Mouse (Mus musculus): ENCODE measurements around the gene Myh3.
"Not testable (repeated sequence)": the region's sequence is repeated elsewhere in the genome, so short reads cannot be mapped to it uniquely, and the experiment has no call there.

Myh3 gene

DNA sequence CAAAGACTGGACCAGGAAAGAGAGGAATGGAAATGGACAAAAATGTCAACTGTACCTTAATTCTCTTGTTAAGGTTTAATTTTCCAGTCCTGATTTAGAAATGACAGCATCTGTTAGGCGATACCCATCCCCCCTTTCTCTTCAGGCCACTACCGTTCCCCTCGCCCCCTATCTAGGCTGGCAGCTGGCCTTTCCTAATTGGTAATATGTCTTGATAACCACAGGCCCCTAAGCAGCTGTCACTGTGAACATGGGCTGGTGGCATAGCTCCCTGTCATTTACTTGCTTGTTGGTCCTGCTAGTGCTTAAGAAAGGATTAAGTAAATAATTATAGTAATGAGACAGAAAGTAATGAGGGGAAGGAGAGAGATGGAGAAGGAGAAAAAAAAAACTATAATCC is 665 bp upstream of the Myh3 start:
- no peak for DNase-seq (ENCODE audit: low spot score in 2 of 2)

DNA sequence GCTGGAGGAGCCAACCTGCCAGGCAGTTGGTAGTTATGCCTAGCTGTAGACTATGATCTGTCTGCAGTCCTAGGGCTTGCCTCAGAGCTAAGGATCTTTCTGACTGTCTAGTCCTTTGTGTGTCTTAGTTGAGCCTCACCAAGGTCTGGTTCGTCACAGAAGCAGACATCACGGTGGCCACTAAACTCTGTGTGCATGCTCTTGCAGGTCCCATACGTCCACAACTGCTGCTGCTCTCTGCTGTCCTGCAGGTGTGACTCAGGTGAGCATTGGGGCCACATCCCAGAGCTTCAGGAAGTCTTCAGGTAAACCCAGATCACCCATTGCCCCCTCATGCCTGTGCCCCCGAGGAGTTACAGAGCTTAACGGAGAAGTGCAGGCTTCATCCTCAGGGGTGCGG is 788 bp downstream of the Myh3 start:
- no peak for DNase-seq (ENCODE audit: low spot score in 2 of 2)

DNA sequence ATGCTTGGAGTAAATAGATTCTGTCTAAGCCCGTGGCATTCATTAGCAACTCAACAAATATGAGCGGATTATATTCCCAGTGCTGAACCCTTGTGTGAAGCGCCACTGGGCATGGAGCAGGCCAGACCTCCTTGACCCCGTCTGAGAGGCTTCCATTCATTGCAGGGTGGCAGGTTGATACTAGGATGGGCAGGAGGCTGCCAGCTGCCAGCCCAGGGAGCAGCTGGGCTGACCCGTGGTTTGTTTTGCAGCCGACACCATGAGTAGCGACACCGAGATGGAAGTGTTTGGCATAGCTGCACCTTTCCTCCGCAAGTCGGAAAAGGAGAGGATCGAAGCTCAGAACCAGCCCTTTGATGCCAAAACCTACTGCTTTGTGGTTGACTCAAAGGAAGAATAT is 1.6 kb downstream of the Myh3 start:
- DNase-seq (ENCODE audit: low spot score in 2 of 2), result no peak

GRCm38 (mm10) chr11:67080168-67080567 is 2.1 kb downstream of the Myh3 start:
- peak; percentile 16 to 17 for DNase-seq (ENCODE audit: low spot score in 2 of 2)

- DNase-seq (ENCODE audit: low spot score in 2 of 2), result no peak
Measured at GRCm38 (mm10) chr11:67081125-67081649, 3.1 kb downstream of the Myh3 start.

GRCm38 (mm10) chr11:67082188-67082587 is 4.1 kb downstream of the Myh3 start:
- no peak for DNase-seq (ENCODE audit: low spot score in 2 of 2)

DNA sequence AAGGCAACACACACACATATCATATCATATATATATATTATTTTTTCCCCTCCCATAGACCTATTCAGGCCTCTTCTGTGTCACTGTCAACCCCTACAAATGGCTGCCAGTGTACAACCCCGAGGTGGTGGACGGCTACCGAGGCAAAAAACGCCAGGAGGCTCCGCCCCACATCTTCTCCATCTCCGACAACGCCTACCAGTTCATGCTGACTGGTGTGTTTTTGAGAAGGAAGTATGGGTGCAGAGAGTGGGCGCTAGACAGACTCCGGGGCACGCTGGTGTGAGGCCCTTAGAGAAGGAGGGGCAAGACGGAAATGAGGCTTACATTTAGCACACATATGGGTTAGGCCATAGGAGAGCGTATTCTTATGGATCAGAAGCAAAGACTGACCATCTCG is 4.7 kb downstream of the Myh3 start:
- DNase-seq (ENCODE audit: low spot score in 2 of 2), result no peak

DNA sequence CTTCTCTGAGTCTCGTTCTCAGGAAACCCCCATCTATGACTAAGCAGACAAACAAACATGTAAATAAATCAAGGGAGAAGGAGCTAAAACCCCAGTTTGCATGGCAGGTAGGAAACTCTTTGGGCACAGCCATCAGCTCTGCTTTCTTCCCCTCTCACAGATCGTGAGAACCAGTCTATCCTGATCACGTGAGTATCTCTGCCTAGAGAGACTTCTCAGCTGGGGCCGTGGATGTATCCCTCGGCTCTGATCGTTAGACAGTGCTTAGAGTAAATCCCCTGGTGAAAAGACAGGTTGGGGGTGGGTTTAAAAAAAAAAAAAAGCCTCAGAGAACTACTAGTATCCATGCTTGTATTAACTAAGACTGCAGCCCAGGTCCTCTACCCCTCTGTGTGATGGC is 5.1 kb downstream of the Myh3 start:
- DNase-seq (ENCODE audit: low spot score in 2 of 2), result no peak

DNA sequence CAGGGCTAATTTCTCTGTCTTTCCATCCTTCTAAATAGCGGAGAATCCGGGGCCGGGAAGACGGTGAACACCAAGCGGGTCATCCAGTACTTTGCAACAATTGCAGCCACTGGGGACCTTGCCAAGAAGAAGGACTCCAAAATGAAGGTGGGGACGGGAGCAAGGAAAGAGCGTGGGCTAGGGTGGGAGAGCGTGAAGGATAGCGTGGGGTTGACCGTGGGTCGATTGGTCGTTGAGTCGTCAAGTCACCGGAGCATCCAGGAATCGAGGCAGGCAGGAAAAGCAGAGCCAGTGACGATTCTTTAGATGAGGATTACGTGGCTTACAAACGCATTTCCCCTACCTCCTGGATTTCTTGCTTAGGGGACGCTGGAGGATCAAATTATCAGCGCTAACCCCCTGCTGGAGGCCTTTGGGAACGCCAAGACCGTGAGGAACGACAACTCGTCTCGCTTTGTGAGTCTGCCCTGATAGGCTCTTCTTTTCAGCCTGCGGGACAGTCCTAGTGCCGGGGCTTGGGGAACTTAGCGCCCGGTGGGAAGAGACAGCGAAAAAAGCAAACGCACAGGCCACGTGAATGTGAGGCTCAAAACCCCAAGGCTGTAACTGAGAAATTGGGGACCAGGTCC is 5.7 kb downstream of the Myh3 start:
- DNase-seq (ENCODE audit: low spot score in 2 of 2), result no peak

DNA sequence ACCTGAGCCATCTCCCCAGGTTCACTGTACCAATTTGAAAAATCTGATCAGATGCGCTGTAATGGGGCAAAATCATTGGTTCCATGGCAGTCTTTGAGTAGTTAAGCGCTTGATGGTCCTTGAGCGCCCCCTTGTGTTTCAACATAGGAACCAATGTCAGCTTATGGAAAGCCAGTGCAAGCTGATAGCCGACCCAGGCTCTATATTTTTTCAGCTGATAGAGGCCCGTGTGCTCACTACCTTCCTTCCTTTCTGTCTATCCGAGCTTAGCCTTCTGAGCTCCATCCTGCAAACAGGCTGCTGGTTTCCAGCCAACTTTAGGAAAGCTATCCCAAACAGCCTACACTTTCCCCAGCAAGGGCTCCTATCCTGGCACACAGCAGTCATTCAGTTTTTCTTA is 7.4 kb downstream of the Myh3 start:
- DNase-seq (ENCODE audit: low spot score in 2 of 2), result peak; percentile 44 to 63

GRCm38 (mm10) chr11:67086467-67087164 is 8.5 kb downstream of the Myh3 start:
- no peak for DNase-seq (ENCODE audit: low spot score in 2 of 2)

DNA sequence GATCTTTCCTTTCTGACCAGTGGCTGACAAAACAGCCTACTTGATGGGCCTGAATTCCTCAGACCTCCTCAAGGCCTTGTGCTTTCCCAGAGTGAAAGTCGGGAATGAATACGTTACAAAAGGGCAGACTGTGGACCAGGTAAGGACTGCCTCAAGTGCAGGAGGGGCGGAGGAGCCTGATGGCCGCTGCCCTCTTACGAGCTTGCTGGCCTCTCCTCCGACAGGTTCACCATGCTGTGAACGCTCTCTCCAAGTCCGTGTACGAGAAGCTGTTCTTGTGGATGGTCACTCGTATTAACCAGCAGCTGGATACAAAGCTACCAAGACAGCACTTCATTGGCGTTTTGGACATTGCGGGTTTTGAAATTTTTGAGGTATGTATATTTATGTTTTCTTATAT is 9.1 kb downstream of the Myh3 start:
- no peak for DNase-seq (ENCODE audit: low spot score in 2 of 2)

DNA sequence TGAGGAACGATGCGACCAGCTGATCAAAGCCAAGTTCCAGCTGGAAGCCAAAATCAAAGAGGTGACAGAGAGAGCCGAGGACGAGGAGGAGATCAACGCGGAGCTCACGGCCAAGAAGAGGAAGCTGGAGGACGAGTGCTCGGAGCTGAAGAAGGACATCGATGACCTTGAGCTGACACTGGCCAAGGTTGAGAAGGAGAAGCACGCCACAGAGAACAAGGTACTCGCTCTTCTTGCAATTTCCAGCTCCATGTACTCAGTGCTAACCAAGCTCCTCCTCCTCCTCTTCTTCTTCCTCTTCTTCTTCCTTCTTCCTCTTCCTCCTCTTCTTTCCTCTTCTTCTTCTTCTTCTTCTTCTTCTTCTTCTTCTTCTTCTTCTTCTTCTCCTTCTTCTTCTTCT is 14.3 kb downstream of the Myh3 start:
- DNase-seq (ENCODE audit: low spot score in 2 of 2), result not testable (repeated sequence)

DNA sequence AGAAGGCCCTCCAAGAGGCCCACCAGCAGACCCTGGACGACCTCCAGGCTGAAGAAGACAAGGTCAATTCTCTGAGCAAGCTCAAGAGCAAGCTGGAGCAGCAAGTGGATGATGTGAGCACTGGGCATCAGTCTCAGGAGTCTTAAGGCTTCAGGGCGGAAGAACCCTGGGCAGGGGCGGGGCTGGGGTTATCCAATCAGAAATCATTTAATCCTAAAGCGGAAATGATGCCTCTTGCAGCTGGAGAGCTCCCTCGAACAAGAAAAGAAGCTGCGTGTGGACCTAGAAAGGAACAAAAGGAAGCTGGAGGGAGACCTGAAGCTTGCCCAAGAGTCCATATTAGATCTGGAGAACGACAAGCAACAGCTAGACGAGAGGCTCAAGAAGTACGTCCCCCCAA is 15.1 kb downstream of the Myh3 start:
- no peak for DNase-seq (ENCODE audit: low spot score in 2 of 2)

DNA sequence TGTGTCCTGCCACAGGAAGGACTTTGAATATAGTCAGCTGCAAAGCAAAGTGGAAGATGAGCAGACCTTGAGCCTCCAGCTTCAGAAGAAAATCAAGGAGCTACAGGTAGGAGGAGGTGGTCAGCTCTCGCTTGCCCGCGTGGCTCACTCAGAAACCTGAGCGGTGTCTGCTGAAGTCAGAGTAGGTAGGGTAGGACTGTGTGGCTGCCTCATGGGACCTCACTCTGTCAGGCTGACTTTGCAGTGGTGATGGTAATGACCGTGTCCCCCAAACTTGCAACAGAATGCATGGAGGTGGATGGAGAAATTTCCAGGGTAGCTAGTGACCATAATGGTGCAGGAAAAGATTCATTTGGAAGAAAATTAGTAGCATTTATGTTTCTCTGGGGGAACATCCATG is 15.6 kb downstream of the Myh3 start:
- DNase-seq (ENCODE audit: low spot score in 2 of 2), result no peak

DNA sequence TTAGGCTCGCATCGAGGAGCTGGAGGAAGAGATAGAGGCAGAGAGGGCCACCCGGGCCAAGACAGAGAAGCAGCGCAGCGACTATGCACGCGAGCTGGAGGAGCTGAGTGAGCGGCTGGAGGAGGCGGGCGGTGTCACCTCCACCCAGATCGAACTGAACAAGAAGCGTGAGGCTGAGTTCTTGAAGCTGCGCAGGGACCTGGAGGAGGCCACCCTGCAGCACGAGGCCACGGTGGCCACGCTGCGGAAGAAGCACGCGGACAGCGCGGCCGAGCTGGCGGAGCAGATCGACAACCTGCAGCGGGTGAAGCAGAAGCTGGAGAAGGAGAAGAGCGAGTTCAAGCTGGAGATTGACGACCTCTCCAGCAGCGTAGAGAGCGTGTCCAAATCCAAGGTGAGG is 16.4 kb downstream of the Myh3 start:
- no peak for DNase-seq (ENCODE audit: low spot score in 2 of 2)

DNA sequence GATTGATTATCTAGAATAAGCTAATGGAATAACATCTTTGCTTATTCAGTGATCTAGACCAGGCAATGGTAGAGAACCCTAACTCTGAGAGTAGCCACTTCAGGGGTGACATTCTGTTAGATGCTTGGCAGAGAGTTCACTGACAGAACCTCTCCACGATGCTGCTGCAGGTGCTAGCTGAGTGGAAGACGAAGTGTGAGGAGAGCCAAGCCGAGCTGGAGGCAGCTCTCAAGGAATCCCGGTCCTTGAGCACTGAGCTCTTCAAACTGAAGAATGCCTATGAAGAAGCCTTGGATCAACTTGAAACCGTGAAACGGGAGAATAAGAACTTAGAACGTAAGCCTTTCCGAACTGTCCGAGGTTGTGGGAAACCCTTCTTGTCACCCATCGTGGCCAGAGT is 19.6 kb downstream of the Myh3 start:
- no peak for DNase-seq (ENCODE audit: low spot score in 2 of 2)

- no peak for DNase-seq (ENCODE audit: low spot score in 2 of 2)
Measured at GRCm38 (mm10) chr11:67098427-67098826, 20.3 kb downstream of the Myh3 start.

DNA sequence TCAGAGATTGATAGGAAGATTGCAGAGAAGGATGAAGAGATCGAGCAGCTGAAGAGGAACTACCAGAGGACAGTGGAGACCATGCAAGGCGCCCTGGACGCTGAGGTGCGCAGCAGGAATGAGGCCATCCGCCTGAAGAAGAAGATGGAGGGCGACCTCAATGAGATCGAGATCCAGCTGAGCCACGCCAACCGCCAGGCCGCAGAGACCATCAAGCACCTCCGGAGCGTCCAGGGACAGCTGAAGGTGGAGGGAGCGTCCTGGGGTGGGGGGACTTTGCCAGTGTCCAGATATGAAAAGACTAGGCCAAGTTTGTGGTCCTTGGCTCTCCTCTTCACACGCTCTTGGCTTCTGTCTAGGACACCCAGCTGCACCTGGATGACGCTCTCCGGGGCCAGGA is 21.1 kb downstream of the Myh3 start:
- no peak for DNase-seq (ENCODE audit: low spot score in 2 of 2)

DNA sequence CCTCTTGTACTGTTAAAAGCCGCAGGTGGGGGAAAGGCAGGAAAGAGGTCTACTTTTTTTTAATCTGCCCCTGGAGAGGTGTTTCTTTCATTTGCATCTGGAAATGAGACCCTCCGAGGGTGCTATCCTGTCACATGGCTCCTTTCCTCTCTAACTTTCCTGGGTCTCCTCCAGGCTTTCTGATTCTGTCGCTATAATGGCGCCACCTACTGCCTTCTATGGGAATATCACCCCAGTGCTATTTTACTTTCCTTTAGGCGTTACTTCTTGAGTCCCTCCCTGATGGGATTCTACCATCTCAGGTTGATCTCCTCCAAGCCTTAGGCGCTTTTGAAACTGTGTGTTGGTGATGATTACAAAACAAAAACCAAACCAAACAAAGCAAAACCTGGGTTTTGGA is 22.1 kb downstream of the Myh3 start:
- no peak for DNase-seq (ENCODE audit: low spot score in 2 of 2)

GRCm38 (mm10) chr11:67101713-67102112 is 23.6 kb downstream of the Myh3 start:
- DNase-seq (ENCODE audit: low spot score in 2 of 2), result peak; percentile 11 to 27

DNA sequence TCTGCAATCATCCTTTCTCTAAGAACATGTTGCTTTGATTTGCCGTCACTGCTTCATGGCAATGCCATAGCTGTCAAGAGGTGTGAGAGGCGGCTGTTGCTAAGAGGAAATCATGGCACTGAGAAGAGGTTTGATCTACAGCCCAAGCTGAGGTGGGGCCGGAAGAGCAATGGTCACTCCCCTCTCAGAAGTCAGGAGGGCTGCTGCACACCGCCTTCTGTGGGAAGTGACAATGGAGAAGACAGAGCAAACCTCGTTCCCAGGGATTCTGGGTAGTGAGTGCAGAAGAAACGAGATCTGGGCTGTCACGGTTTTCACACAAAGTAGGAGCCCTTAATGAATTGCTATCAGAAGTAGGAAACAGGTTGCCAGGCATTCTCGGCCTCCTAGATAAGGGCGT is 25.2 kb downstream of the Myh3 start:
- no peak for DNase-seq (ENCODE audit: low spot score in 2 of 2)

DNA sequence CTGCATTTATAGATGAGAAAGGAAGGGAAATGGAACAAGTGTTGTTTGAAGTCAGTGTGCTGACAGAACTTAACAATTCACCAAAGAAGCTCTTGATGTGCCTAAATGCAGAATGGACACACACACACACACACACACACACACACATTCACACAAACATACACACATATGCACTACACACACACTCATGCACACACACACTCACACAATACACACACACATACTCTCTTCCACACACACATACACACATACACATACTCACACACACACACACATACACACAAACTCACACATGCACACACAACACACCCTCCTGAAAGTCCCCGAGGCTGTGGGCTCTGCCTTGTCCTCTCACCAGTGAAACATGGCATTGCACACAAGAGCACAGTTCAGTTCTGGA is 26.1 kb downstream of the Myh3 start:
- no peak for DNase-seq (ENCODE audit: low spot score in 2 of 2)

- DNase-seq (ENCODE audit: low spot score in 2 of 2), result no peak
Measured at GRCm38 (mm10) chr11:67104714-67105113, 26.6 kb downstream of the Myh3 start.

Data from spleen, postnatal 36 days (tissue).